7 mouse cellular contexts compared by ENCODE assay signal in the genomic region with DNA sequence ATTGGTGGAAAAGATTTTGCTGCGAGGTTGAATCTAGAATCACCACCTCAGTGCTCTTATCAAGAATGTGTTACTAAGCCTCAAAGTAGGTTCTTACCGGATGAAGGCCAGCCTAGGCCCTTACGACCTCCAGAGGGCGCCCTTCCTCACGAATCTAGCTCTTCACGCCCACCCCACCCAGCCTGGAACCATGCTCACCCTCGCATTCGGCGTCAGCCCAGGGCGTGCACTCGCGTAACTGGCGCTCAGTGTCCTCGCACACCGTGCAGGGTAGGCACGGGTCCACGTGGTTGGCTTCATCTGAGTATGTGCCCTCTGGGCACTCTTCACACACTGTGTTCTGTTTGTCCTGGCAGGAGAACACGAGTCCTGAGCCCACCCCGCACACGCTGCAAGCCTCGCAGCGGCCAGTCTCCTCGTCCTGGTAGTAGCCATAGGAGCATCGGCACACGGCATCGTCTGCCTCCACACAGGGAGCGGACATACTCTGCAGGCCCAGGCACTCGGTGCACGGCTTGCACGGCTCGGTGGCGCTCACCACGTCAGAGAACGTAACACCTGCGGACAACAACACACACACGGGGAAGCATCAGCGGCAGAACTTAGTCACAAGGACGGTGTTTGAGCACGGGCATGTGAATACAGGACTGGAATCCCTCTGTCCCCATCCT. TPM values are rescaled to one million over a fixed set of nuclear protein-coding genes. Genes with fewer than 3 reads are reported as not detected.
DNase-seq lines count a peak whose midpoint lies in the region; ATAC-seq and TF ChIP-seq lines count a peak whose summit lies in the region.

No protein-coding gene starts in this region.

- peak; percentile 29 to 66 for DNase-seq in left cerebral cortex, postnatal 14 days (ENCODE audit: low spot score in 2 of 2)
- no peak for DNase-seq in left cerebral cortex, adult 8-10 months (ENCODE audit: low spot score in 2 of 2)
- DNase-seq in WW6 (ENCODE audit: low read depth, low spot score) = peak; percentile 83
- DNase-seq in forebrain, embryonic 11.5 days (ENCODE audit: low spot score) = peak; percentile 85
- DNase-seq in layer of hippocampus, adult 2 months (ENCODE audit: low spot score in 2 of 2) = no peak
- DNase-seq in urinary bladder, postnatal 36 days (ENCODE audit: low spot score in 2 of 2) = no peak

- peak overlapping the region; percentile 22; the same call in 1 of the 2 replicates for H3K4me3 ChIP-seq in forebrain, embryonic 11.5 days (ENCODE audit: low read depth, low read length)
- H3K4me3 ChIP-seq in layer of hippocampus, adult 2 months = no peak overlapping the region
- H3K4me3 ChIP-seq in midbrain, embryonic 12.5 days = peak overlapping the region; percentile 28

- 9% methylated on average over 39 of the region's 39 CpGs for WGBS in forebrain, embryonic 11.5 days
- 11% methylated on average over 39 of the region's 39 CpGs for WGBS in midbrain, embryonic 12.5 days

- H3K36me3 ChIP-seq in forebrain, embryonic 11.5 days (ENCODE audit: control insufficient read depth, insufficient read depth, low read length) = no peaks in the 10 kb centered on the region
- 0 out of 2 replicates have a peak, but pooled peaks cover 3% of the 10 kb centered on the region for H3K36me3 ChIP-seq in midbrain, embryonic 12.5 days

- intact Hi-C loops in left cerebral cortex, postnatal 14 days (cut with DNase I) = loop anchor here (5.0 kb wide), 1 partner anchor 69 kb away; no protein-coding TSS in a partner anchor

- H3K27ac ChIP-seq in forebrain, embryonic 11.5 days (ENCODE audit: low read depth, low read length) = no peak overlapping the region
- no peak overlapping the region for H3K27ac ChIP-seq in layer of hippocampus, adult 2 months
- no peak overlapping the region for H3K27ac ChIP-seq in midbrain, embryonic 12.5 days (replicated peaks)

- H3K4me2 ChIP-seq in forebrain, embryonic 11.5 days (ENCODE audit: low read depth, low read length, severe bottlenecking) = peak overlapping the region; percentile 50
- peak overlapping the region; percentile 55 for H3K4me2 ChIP-seq in midbrain, embryonic 12.5 days (replicated peaks)

- ATAC-seq in forebrain, embryonic 11.5 days (replicated peaks; ENCODE audit: low FRiP score) = peak; percentile 67; the same call in 1 of the 2 replicates
- ATAC-seq in midbrain, embryonic 12.5 days (ENCODE audit: low FRiP score, low read depth) = peak; percentile 52

- peaks cover 46% of the 10 kb centered on the region for H3K27me3 ChIP-seq in forebrain, embryonic 11.5 days (ENCODE audit: control insufficient read depth, insufficient read depth, low read length)
- H3K27me3 ChIP-seq in midbrain, embryonic 12.5 days = peaks cover 82% of the 10 kb centered on the region

- peak; percentile 79 for TF ChIP-seq CTCF in layer of hippocampus, adult 2 months (conservative IDR thresholded peaks at IDR 0.05)

- H3K9me3 ChIP-seq in forebrain, embryonic 11.5 days (ENCODE audit: control insufficient read depth, low read length) = no peaks in the 10 kb centered on the region
- H3K9me3 ChIP-seq in midbrain, embryonic 12.5 days = no peaks in the 10 kb centered on the region

- H3K9ac ChIP-seq in forebrain, embryonic 11.5 days (ENCODE audit: low read length) = 0 out of 2 replicates have a peak overlapping the region, but pooled peaks have one; percentile 23
- H3K9ac ChIP-seq in midbrain, embryonic 12.5 days (replicated peaks) = peak overlapping the region; percentile 34; the same call in 1 of the 2 replicates

- H3K4me1 ChIP-seq in forebrain, embryonic 11.5 days (replicated peaks; ENCODE audit: control insufficient read depth, insufficient read depth, low read length) = no peaks in the 10 kb centered on the region; the same call in 1 of the 2 replicates
- H3K4me1 ChIP-seq in midbrain, embryonic 12.5 days = peaks cover 7% of the 10 kb centered on the region

RNA-seq across cellular contexts. Expression of a gene that starts 9.6 kb away (rescaled TPM):
- total RNA-seq in left cerebral cortex, postnatal 14 days (2021) = 1 to 10 TPM in 1 of 2 experiments, under 1 TPM in 1; 0.94 to 2.0 TPM
- total RNA-seq in left cerebral cortex, adult 8-10 months (2022) = 1 to 10 TPM; 2.5 to 4.9 (median 4.1) TPM
- 10.5 and 11.5 TPM in 2 replicates for polyA plus RNA-seq in forebrain, embryonic 11.5 days (2014; fragmentation: Nextera tagmentation; extraction: Ambion mirVana)
- 1 to 10 TPM; 1.3 TPM for total RNA-seq in layer of hippocampus, adult 2 months (2021)
- polyA plus RNA-seq in midbrain, embryonic 12.5 days (2016; fragmentation: Nextera tagmentation; extraction: Ambion mirVana) = 21.7 and 24.0 TPM in 2 replicates

Comparison
In these comparisons a context has a peak if more than half of its experiments do, and no peak if none do; other contexts are left out.
1. DNase-seq: peak in left cerebral cortex, postnatal 14 days (2 of 2), WW6 (single experiment) and forebrain, embryonic 11.5 days (single experiment); none in left cerebral cortex, adult 8-10 months (0 of 2), layer of hippocampus, adult 2 months (0 of 2) and urinary bladder, postnatal 36 days (0 of 2).